Mouse (Mus musculus) stomach, embryonic 16.5 days (tissue): Measurements from ENCODE around the gene Tmem243. TPM values are rescaled to one million over a fixed set of nuclear protein-coding genes. Genes with fewer than 3 reads are reported as not detected.
"Not testable (repeated sequence)": the region's sequence is repeated elsewhere in the genome, so short reads cannot be mapped to it uniquely, and the experiment has no call there.

Source experiments
- ATAC-seq: fragments of 200-750 bp; cut with Nextera tagmentation; 2 replicates; pipeline ENCODE4 v1.8.0; 2017; ENCODE audit warnings: moderate number of reproducible peaks, moderate TSS enrichment; ENCODE audit not compliant: insufficient read depth, low FRiP score
- H3K27ac ChIP-seq: fragments of 300-500 bp; sonication (generic); 2 replicates; pipeline ENCODE4 v1.5.1; 2014; ENCODE audit warnings: low read length
- H3K27me3 ChIP-seq: fragments of 300-500 bp; sonication (generic); 2 replicates; pipeline ENCODE4 v1.6.1; 2014; ENCODE audit warnings: low read length, control low read depth, mixed read lengths; ENCODE audit not compliant: control insufficient read depth, insufficient read depth
- H3K36me3 ChIP-seq: fragments of 300-500 bp; sonication (generic); 2 replicates; pipeline ENCODE4 v1.6.1; 2014; ENCODE audit warnings: low read length; ENCODE audit not compliant: control insufficient read depth, insufficient read depth
- H3K4me1 ChIP-seq: fragments of 300-500 bp; sonication (generic); 2 replicates; pipeline ENCODE4 v1.6.1; 2014; ENCODE audit warnings: low read length, control low read depth, mixed read lengths; ENCODE audit not compliant: control insufficient read depth, insufficient read depth
- H3K4me2 ChIP-seq: fragments of 300-500 bp; sonication (generic); 2 replicates; pipeline ENCODE4 v1.6.1; 2014; ENCODE audit warnings: low read depth, low read length, mixed read lengths
- H3K4me3 ChIP-seq: fragments of 300-500 bp; sonication (generic); replicated peaks from 2 replicates; pipeline ENCODE4 v1.5.1; 2014; ENCODE audit warnings: mild to moderate bottlenecking, low read length
- H3K9ac ChIP-seq: fragments of 300-500 bp; sonication (generic); 2 replicates; pipeline ENCODE4 v1.6.1; 2014; ENCODE audit warnings: low read length
- H3K9me3 ChIP-seq: fragments of 300-500 bp; sonication (generic); replicated peaks from 2 replicates; pipeline ENCODE4 v1.6.1; 2016; ENCODE audit warnings: low read length, control low read depth; ENCODE audit not compliant: control insufficient read depth
- WGBS: fragments of 180-500 bp; shearing (Covaris S2); extraction: QIAGEN DNeasy Blood & Tissue Kit; methylation state at CpG from one replicate; pipeline ENCODE4 v1.1.7; 2014; 5-methylcytosine and 5-hydroxymethylcytosine counted together
- polyA plus RNA-seq: library from polyadenylated mRNA; unstranded; fragments of >200 nt; fragmentation: Nextera tagmentation; extraction: Ambion mirVana; gene quantifications from 2 replicates; pipeline ENCODE4 v1.2.1, GENCODE M21; 2015

Tmem243 gene
- polyA plus RNA-seq, 1 experiment from 2014 or later: 7.9 TPM

- no peaks in the 10 kb centered on the region for H3K27me3 ChIP-seq
- peak overlapping the region; percentile 95 for H3K4me3 ChIP-seq
- peak overlapping the region; percentile 60 for H3K4me2 ChIP-seq
- H3K9me3 ChIP-seq: no peaks in the 10 kb centered on the region
- peak overlapping the region; percentile 99 for H3K9ac ChIP-seq
- no peaks in the 10 kb centered on the region for H3K36me3 ChIP-seq
- WGBS: under 1% methylated on average over 51 of the region's 55 CpGs
- ATAC-seq: peak; percentile 64
- peak overlapping the region; percentile 100 for H3K27ac ChIP-seq
- H3K4me1 ChIP-seq: peaks cover 7% of the 10 kb centered on the region; the same call in 1 of the 2 replicates
These were observed 60.5 kb downstream of the Tmem243 start for GRCm38 (mm10) chr5:9160831-9161455.

GRCm38 (mm10) chr5:9161456-9162041 lies 61.1 kb downstream of the Tmem243 start, which contains the start of gene Dmtf1:
TSS of gene Dmtf1 (minus strand) at chr5:9161776.
- Histone ChIP-seq H3K4me1 (peaks cover 7% of the 10 kb centered on the region; the same call in 1 of the 2 replicates), H3K27me3 (no peaks in the 10 kb centered on the region), H3K4me2 (peak within 1 kb of the TSS; percentile 91), H3K4me3 (peak within 1 kb of the TSS; percentile 95), H3K36me3 (no peaks in the 10 kb centered on the region), H3K27ac (peak within 1 kb of the TSS; percentile 100), H3K9ac (peak within 1 kb of the TSS; percentile 99), H3K9me3 (no peaks in the 10 kb centered on the region)
- WGBS: under 1% methylated on average over 60 of the region's 64 CpGs
- ATAC-seq: peak; percentile 97

GRCm38 (mm10) chr5:9162088-9162487 lies 61.6 kb downstream of the Tmem243 start:
- H3K4me3 ChIP-seq: peak overlapping the region; percentile 95
- H3K4me1 ChIP-seq: peaks cover 7% of the 10 kb centered on the region; the same call in 1 of the 2 replicates
- H3K36me3 ChIP-seq: no peaks in the 10 kb centered on the region
- peak overlapping the region; percentile 91 for H3K4me2 ChIP-seq
- peak overlapping the region; percentile 100 for H3K27ac ChIP-seq
- no peaks in the 10 kb centered on the region for H3K27me3 ChIP-seq
- ATAC-seq: no peak
- H3K9ac ChIP-seq: peak overlapping the region; percentile 75
- H3K9me3 ChIP-seq: no peaks in the 10 kb centered on the region
- WGBS: 12% methylated on average over 7 of the region's 7 CpGs

- no peak overlapping the region for H3K4me2 ChIP-seq
- no peak overlapping the region for H3K4me3 ChIP-seq
- ATAC-seq: no peak
- H3K36me3 ChIP-seq: no peaks in the 10 kb centered on the region
- H3K9me3 ChIP-seq: no peaks in the 10 kb centered on the region
- peaks cover 7% of the 10 kb centered on the region; the same call in 1 of the 2 replicates for H3K4me1 ChIP-seq
- H3K9ac ChIP-seq: no peak overlapping the region
- H3K27ac ChIP-seq: no peak overlapping the region
- WGBS: 93% methylated on average over 3 of the region's 3 CpGs
- H3K27me3 ChIP-seq: no peaks in the 10 kb centered on the region
These were observed 62.9 kb downstream of the Tmem243 start for GRCm38 (mm10) chr5:9163411-9163810.

- not testable (repeated sequence) for H3K4me2 ChIP-seq, ATAC-seq, H3K27ac ChIP-seq, H3K4me3 ChIP-seq, H3K4me1 ChIP-seq, H3K9ac ChIP-seq, H3K9me3 ChIP-seq, H3K27me3 ChIP-seq, H3K36me3 ChIP-seq
- WGBS: 86% methylated on average over 10 of the region's 10 CpGs
These were observed 64.7 kb downstream of the Tmem243 start for GRCm38 (mm10) chr5:9165151-9165550.

- Histone ChIP-seq H3K27ac (no peak overlapping the region), H3K27me3 (no peaks in the 10 kb centered on the region), H3K4me2 (no peak overlapping the region), H3K36me3 (no peaks in the 10 kb centered on the region), H3K4me1 (0 out of 2 replicates have a peak, but pooled peaks cover 3% of the 10 kb centered on the region), H3K4me3 (no peak overlapping the region), H3K9ac (no peak overlapping the region), H3K9me3 (no peaks in the 10 kb centered on the region)
- 62% methylated on average over 8 of the region's 8 CpGs for WGBS
- no peak for ATAC-seq
These were observed 65.9 kb downstream of the Tmem243 start for GRCm38 (mm10) chr5:9166366-9166765.

GRCm38 (mm10) chr5:9169328-9170005 lies 69.0 kb downstream of the Tmem243 start:
- H3K27me3 ChIP-seq, H3K9me3 ChIP-seq, H3K4me3 ChIP-seq, H3K4me2 ChIP-seq, H3K36me3 ChIP-seq, H3K27ac ChIP-seq, H3K9ac ChIP-seq, ATAC-seq, H3K4me1 ChIP-seq: not testable (repeated sequence)
- 81% methylated on average over 4 of the region's 5 CpGs for WGBS

GRCm38 (mm10) chr5:9173295-9173694 lies 72.8 kb downstream of the Tmem243 start:
- no peak for ATAC-seq

GRCm38 (mm10) chr5:9186467-9186866 lies 86.0 kb downstream of the Tmem243 start:
- no peak overlapping the region for H3K9ac ChIP-seq
- H3K9me3 ChIP-seq: no peaks in the 10 kb centered on the region
- H3K27ac ChIP-seq: no peak overlapping the region
- H3K27me3 ChIP-seq: no peaks in the 10 kb centered on the region
- H3K36me3 ChIP-seq: no peaks in the 10 kb centered on the region
- no peak for ATAC-seq
- WGBS: 74% methylated on average over 1 of the region's 1 CpGs
- H3K4me2 ChIP-seq: no peak overlapping the region
- no peak overlapping the region for H3K4me3 ChIP-seq
- H3K4me1 ChIP-seq: no peaks in the 10 kb centered on the region

More at GRCm38 (mm10) chr5:9173295-9173694, 72.8 kb downstream of the Tmem243 start:
- H3K36me3 ChIP-seq: no peaks in the 10 kb centered on the region
- H3K4me3 ChIP-seq: no peak overlapping the region
- whole genome bisulfite sequencing: 71% methylated on average over 2 of the region's 2 CpGs
- H3K9ac ChIP-seq: no peak overlapping the region
- H3K4me2 ChIP-seq: no peak overlapping the region
- H3K4me1 ChIP-seq: no peaks in the 10 kb centered on the region
- H3K27me3 ChIP-seq: no peaks in the 10 kb centered on the region
- no peaks in the 10 kb centered on the region for H3K9me3 ChIP-seq
- H3K27ac ChIP-seq: no peak overlapping the region
